Mouse (Mus musculus) splenic B cell, adult 2 months (primary cell): ENCODE data around the gene Olfr1512.

Experiments
- DNase-seq: peaks from one replicate; pipeline ENCODE4 v3.0.0-alpha.2; 2011; ENCODE audit warnings: low read depth, low spot score
- H3K27me3 ChIP-seq: 2 replicates; pipeline ENCODE4 v1.6.1; 2012; ENCODE audit warnings: mild to moderate bottlenecking, low read length, moderate library complexity, mixed read lengths; ENCODE audit not compliant: control insufficient read depth, poor library complexity, insufficient read depth, severe bottlenecking
- H3K36me3 ChIP-seq: 2 replicates; pipeline ENCODE4 v1.6.1; 2012; ENCODE audit warnings: mild to moderate bottlenecking, low read length, moderate library complexity, mixed read lengths; ENCODE audit not compliant: control insufficient read depth, poor library complexity, insufficient read depth, severe bottlenecking

Olfr1512 gene

DNA sequence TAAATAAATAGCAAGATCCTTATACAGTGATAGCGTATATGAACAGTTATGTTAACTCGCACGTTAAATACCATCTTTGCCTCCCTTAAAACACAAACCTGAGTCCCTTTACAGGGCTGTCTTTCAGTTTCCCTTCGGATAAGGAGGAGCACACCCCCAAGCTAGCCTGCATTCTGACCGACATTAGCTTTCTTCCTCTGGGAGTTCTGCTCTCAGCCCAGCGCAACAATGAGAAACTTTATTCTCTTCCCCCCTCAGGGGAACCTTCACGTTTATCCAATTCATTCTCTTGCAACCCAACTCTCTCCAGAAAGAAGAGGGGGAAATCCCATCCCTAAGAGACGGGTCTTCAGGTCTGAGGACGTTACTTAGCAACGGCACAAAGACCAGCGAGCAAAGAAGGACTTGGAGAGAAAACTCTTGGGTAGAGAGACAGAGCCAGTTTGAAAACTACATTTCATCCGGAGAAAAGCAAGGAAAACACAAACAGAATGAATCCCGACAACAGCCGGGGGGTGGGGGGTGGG is 51.5 kb downstream of the Olfr1512 start:
- no peaks in the 10 kb centered on the region for H3K36me3 ChIP-seq
- H3K27me3 ChIP-seq, result no peaks in the 10 kb centered on the region
- DNase-seq, result no peak

DNA sequence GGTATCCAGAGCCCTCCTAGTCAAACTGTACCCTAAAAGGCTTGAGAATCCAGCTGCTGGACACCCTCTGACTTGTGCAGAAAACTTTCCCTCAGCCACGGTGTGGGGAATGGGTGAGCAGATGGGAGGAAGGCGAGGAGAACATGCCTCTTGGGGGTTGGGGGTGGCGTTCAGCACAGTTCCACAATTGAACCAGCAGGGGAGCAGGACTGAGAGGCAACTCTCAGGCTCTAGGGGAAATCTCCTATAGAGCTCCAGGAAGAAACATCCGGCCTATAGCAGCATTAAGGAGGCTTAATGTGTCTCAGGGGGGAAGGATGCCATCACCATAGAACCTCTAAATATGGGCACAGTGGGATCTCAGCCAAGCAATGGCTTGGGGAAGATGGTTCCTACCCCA is 53.1 kb downstream of the Olfr1512 start:
- no peak for DNase-seq
- Histone ChIP-seq H3K27me3 (no peaks in the 10 kb centered on the region), H3K36me3 (no peaks in the 10 kb centered on the region)
